Mouse (Mus musculus) intestine, embryonic 15.5 days (tissue): ENCODE results near the gene Pip4k2c. TPM values are rescaled to one million over a fixed set of nuclear protein-coding genes. Genes with fewer than 3 reads are reported as not detected.
A peak's percentile ranks its signal among the peaks of the same experiment; 100 is the strongest.
"Not testable (repeated sequence)": the region's sequence is repeated elsewhere in the genome, so short reads cannot be mapped to it uniquely, and the experiment has no call there.

ENCODE experiments used
- ATAC-seq: fragments of 200-750 bp; cut with Nextera tagmentation; 2 replicates; pipeline ENCODE4 v1.8.0; 2017; ENCODE audit warnings: moderate TSS enrichment, moderate library complexity
- H3K27ac ChIP-seq: fragments of 300-500 bp; sonication (generic); 2 replicates; pipeline ENCODE4 v1.5.1; 2015; ENCODE audit warnings: mild to moderate bottlenecking, inconsistent platforms
- H3K27me3 ChIP-seq: fragments of 300-500 bp; sonication (generic); replicated peaks from 2 replicates; pipeline ENCODE4 v1.6.1; 2015; ENCODE audit warnings: inconsistent platforms
- H3K36me3 ChIP-seq: fragments of 300-500 bp; sonication (generic); 2 replicates; pipeline ENCODE4 v1.6.1; 2015; ENCODE audit warnings: inconsistent platforms
- H3K4me1 ChIP-seq: fragments of 300-500 bp; sonication (generic); replicated peaks from 2 replicates; pipeline ENCODE4 v1.6.1; 2015; ENCODE audit warnings: inconsistent platforms
- H3K4me2 ChIP-seq: fragments of 300-500 bp; sonication (generic); replicated peaks from 2 replicates; pipeline ENCODE4 v1.6.1; 2015; ENCODE audit warnings: mild to moderate bottlenecking, inconsistent platforms
- H3K4me3 ChIP-seq: fragments of 300-500 bp; sonication (generic); replicated peaks from 2 replicates; pipeline ENCODE4 v1.5.1; 2015; ENCODE audit warnings: inconsistent platforms
- H3K9ac ChIP-seq: fragments of 300-500 bp; sonication (generic); 2 replicates; pipeline ENCODE4 v1.6.1; 2015; ENCODE audit warnings: inconsistent platforms
- H3K9me3 ChIP-seq: fragments of 300-500 bp; sonication (generic); 2 replicates; pipeline ENCODE4 v1.6.1; 2016; ENCODE audit warnings: inconsistent platforms
- WGBS: fragments of 180-500 bp; shearing (Covaris S2); methylation state at CpG from one replicate; pipeline ENCODE4 v1.1.7; 2015; 5-methylcytosine and 5-hydroxymethylcytosine counted together
- polyA plus RNA-seq: library from polyadenylated mRNA; unstranded; fragments of >200 nt; fragmentation: Nextera tagmentation; extraction: Ambion mirVana; gene quantifications from 2 replicates; pipeline ENCODE4 v1.2.1, GENCODE M21; 2015

The Pip4k2c gene
- polyA plus RNA-seq, 1 experiment from 2014 or later = 35.0 TPM

DNA sequence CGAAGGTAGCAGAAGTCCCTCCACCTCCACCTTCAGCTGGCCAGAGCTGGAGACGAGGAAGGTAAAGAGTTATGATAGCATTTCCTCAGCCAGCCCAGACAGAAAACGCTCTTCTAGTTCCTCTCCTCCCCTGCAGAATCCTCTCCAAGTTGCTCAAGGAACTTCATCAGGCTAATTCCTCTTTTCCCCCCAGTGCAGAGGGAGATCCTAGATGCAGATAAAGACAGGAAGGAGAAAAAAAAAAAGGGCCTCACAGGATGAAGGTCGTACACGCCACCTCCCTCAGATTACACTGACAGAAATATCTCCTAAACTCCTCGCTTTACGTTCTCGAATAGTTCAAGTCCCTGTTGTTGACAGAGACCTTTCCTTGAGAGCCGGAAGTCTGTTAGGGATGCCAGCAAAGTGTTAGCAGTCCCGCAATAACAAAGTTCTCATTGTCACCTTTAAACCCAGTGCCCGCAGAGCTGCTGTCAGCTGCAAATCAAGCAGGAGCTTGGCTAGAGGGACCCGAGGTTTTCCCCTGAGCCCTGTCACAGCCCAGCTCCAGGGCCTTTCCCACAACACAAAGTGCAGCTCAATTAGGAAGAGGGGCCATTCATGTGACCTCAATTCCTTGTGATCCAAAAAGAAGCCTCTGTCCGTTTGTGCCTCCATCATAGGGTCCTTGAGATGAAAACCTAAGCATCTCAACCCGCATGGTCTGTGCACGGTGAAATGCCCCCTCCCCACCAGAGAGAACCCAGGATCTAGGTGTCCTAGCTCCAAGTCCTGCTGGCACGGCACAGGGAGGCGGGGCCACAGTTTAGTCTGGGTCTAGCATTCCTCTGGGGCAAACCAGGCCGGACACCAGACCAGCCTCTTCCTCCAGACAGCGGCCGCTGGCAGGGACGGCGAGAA, 16.7 kb downstream of the Pip4k2c start:
- peak; percentile 42 for ATAC-seq
- H3K36me3 ChIP-seq = peaks cover 9% of the 10 kb centered on the region; the same call in 1 of the 2 replicates
- peak overlapping the region; percentile 92 for H3K27ac ChIP-seq
- H3K4me1 ChIP-seq = peaks cover 23% of the 10 kb centered on the region; the same call in 1 of the 2 replicates
- H3K27me3 ChIP-seq = no peaks in the 10 kb centered on the region
- peak overlapping the region; percentile 92 for H3K4me3 ChIP-seq
- 9% methylated on average over 22 of the region's 22 CpGs for WGBS
- H3K4me2 ChIP-seq = peak overlapping the region; percentile 93
- no peaks in the 10 kb centered on the region for H3K9me3 ChIP-seq
- H3K9ac ChIP-seq = peak overlapping the region; percentile 84

GRCm38 (mm10) chr10:127193011-127193410, 18.4 kb downstream of the Pip4k2c start:
- WGBS = 84% methylated on average over 9 of the region's 9 CpGs
- no peak overlapping the region for H3K27ac ChIP-seq
- H3K4me3 ChIP-seq = no peak overlapping the region
- no peak overlapping the region for H3K9ac ChIP-seq
- H3K36me3 ChIP-seq = peaks cover 4% of the 10 kb centered on the region; the same call in 1 of the 2 replicates
- no peak overlapping the region for H3K4me2 ChIP-seq
- peaks cover 36% of the 10 kb centered on the region for H3K4me1 ChIP-seq
- H3K9me3 ChIP-seq = no peaks in the 10 kb centered on the region
- H3K27me3 ChIP-seq = no peaks in the 10 kb centered on the region
- no peak for ATAC-seq

DNA sequence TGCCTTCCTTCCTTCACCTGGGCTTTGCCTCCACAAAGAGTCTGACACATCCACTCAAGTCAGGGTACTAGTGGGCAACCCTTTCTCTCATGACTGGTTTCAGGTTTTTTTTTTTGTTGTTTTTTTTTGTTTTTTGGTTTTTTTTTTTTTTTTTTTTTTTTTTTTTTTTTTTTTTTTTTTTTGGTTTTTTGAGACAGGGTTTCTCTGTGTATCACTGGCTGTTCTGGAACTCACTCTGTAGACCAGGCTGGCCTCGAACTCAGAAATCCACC, 19.4 kb downstream of the Pip4k2c start:
- WGBS = 71% methylated on average over 1 of the region's 1 CpGs
- not testable (repeated sequence) for H3K4me2 ChIP-seq, H3K27me3 ChIP-seq, H3K27ac ChIP-seq, H3K4me3 ChIP-seq, ATAC-seq, H3K9ac ChIP-seq, H3K9me3 ChIP-seq, H3K36me3 ChIP-seq
- H3K4me1 ChIP-seq = peaks cover 41% of the 10 kb centered on the region

DNA sequence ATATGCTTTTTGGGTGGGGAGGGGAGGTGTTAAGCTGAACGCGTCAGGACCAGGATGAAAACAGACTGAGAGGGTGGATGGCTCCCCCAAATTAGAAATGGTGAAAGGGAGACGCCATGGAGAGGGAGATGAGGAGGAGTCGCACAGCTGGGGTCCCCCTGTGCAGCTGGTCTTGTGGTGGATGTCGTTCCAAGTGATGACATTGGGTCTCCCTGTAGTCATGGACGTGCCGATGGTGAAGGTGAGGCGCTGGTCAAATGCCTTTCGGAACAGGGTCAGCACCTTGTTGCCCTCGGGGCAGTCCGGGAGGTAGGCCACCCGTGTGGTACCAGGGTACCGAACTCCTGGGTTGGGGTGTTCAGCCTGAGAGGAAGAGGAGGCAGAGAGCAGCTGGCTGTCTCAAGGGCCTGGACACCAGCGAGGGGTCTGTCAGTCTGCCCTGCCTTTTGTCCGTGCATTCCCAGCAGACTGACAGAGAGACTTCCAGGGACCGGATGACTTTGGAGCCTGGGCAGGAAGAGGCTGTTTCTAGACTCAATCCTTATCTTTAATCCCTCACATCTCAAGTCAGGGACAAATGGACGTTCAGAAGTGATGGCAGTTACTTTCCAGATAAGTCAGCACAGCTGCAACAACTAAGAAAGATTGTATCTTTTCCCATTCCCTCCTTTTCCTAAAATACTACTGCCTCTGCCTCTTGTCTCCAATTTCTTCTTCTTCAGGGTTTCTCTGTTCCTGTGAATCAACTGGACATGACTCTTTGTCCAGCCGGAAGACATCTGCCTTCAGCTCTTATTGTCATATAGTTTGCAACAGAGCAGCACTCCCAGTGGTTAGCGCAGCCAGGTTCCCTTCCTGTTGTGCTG, 20.0 kb downstream of the Pip4k2c start:
- Histone ChIP-seq H3K4me3 (no peak overlapping the region), H3K27me3 (no peaks in the 10 kb centered on the region; the same call in 1 of the 2 replicates), H3K4me1 (peaks cover 40% of the 10 kb centered on the region), H3K36me3 (peaks cover 4% of the 10 kb centered on the region), H3K9ac (no peak overlapping the region), H3K27ac (no peak overlapping the region), H3K4me2 (no peak overlapping the region), H3K9me3 (no peaks in the 10 kb centered on the region)
- WGBS = 79% methylated on average over 19 of the region's 19 CpGs
- no peak for ATAC-seq

DNA sequence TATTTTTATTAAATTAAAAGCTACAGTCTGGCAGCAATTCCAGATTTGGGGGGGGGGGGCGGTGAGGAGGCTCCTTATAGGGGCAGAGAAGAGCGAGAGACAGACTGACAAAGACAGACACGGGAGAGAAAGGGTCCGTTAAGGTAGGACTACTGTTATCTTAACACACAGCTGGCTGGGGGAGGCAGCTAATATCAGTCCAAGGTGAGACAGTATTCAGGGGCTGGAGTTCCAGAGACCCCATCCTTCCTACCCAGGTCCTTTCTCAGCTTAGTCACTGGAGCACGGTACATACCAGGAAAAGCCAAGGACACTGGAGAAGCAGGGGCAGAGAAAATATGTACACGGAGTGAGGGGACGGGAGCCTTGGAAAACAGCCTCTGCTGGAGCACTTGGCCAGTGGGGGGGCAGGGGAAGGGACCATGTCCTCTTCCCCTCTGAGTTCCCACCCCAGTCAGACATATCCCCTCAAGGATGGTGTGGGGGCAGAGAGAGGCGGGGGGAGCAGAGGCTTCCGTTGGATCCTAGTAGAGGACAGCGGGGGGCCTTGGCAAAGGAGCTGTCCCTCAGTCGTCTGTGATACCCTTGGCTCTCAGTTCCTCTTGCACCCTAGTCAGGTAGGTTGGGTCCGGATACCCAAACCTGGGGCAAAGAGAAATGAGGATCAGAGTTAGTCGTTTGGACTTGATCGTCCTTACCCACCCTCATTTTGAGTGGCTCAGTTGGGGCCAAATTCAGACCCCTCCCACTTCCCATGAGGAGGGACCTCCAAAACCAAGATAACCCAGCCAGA, 20.8 kb downstream of the Pip4k2c start:
- ATAC-seq = no peak
- 50% methylated on average over 14 of the region's 14 CpGs for WGBS
- no peak overlapping the region for H3K9ac ChIP-seq
- H3K4me1 ChIP-seq = peaks cover 38% of the 10 kb centered on the region
- H3K27ac ChIP-seq = peak overlapping the region; percentile 84
- peak overlapping the region; percentile 69 for H3K4me3 ChIP-seq
- no peaks in the 10 kb centered on the region; the same call in 1 of the 2 replicates for H3K27me3 ChIP-seq
- no peaks in the 10 kb centered on the region for H3K9me3 ChIP-seq
- peak overlapping the region; percentile 91 for H3K4me2 ChIP-seq
- H3K36me3 ChIP-seq = peaks cover 4% of the 10 kb centered on the region

GRCm38 (mm10) chr10:127189651-127190381, 21.6 kb downstream of the Pip4k2c start, which contains the start of gene Arhgef25:
Arhgef25 (minus strand) TSS chr10:127190083.
- peak within 1 kb of the TSS; percentile 91 for H3K4me2 ChIP-seq
- peak within 1 kb of the TSS; percentile 69 for H3K4me3 ChIP-seq
- 2% methylated on average over 35 of the region's 35 CpGs for WGBS
- H3K9me3 ChIP-seq = no peaks in the 10 kb centered on the region
- peaks cover 4% of the 10 kb centered on the region for H3K36me3 ChIP-seq
- H3K27me3 ChIP-seq = no peaks in the 10 kb centered on the region; the same call in 1 of the 2 replicates
- peak within 1 kb of the TSS; percentile 78 for H3K9ac ChIP-seq
- peak; percentile 39 for ATAC-seq
- H3K27ac ChIP-seq = peak within 1 kb of the TSS; percentile 84
- H3K4me1 ChIP-seq = peaks cover 33% of the 10 kb centered on the region

GRCm38 (mm10) chr10:127189116-127189650, 22.2 kb downstream of the Pip4k2c start:
- WGBS = under 1% methylated on average over 26 of the region's 26 CpGs
- peaks cover 27% of the 10 kb centered on the region for H3K4me1 ChIP-seq
- H3K27ac ChIP-seq = peak overlapping the region; percentile 84
- peaks cover 4% of the 10 kb centered on the region for H3K36me3 ChIP-seq
- no peaks in the 10 kb centered on the region for H3K9me3 ChIP-seq
- H3K27me3 ChIP-seq = no peaks in the 10 kb centered on the region; the same call in 1 of the 2 replicates
- peak; percentile 45 for ATAC-seq
- H3K9ac ChIP-seq = peak overlapping the region; percentile 78
- peak overlapping the region; percentile 91 for H3K4me2 ChIP-seq
- peak overlapping the region; percentile 69 for H3K4me3 ChIP-seq

DNA sequence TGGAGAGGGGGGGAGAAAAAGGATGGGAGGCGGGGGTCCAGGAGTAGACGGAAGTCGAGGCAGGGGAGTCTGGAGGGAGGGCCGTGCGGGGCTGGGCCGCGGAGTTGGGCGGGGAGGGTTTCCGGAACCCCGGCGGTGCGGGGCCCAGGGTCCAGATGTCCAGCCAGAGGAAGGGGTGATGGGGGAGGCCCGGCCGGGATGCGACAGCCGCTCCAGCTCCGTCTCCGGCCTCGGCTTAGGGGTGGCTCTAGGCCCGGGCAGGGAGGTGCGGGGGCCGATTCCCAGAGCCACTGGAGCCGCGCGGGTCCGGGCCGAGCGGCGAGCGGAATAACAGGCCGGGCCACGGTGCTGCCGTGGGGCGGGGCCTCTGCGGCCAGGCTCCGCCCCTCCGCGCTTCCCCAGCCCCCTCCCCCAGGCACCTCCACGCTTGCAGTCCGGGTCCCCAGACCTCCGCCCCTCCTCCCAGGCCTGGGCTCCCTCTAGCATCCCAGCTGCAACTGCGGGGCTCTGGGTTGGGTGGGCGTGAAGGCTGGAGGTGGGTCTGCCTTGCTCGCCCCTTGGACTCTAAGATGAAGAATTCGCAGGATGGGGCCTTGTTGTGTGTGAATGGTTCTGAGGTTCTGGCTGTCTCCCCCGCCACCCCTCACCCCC, 22.8 kb downstream of the Pip4k2c start:
- H3K27me3 ChIP-seq = no peaks in the 10 kb centered on the region; the same call in 1 of the 2 replicates
- H3K9ac ChIP-seq = peak overlapping the region; percentile 78
- peak; percentile 81 for ATAC-seq
- peak overlapping the region; percentile 69 for H3K4me3 ChIP-seq
- peak overlapping the region; percentile 91 for H3K4me2 ChIP-seq
- WGBS = under 1% methylated on average over 45 of the region's 46 CpGs
- peaks cover 4% of the 10 kb centered on the region for H3K36me3 ChIP-seq
- peak overlapping the region; percentile 84 for H3K27ac ChIP-seq
- H3K4me1 ChIP-seq = peaks cover 33% of the 10 kb centered on the region
- no peaks in the 10 kb centered on the region for H3K9me3 ChIP-seq

DNA sequence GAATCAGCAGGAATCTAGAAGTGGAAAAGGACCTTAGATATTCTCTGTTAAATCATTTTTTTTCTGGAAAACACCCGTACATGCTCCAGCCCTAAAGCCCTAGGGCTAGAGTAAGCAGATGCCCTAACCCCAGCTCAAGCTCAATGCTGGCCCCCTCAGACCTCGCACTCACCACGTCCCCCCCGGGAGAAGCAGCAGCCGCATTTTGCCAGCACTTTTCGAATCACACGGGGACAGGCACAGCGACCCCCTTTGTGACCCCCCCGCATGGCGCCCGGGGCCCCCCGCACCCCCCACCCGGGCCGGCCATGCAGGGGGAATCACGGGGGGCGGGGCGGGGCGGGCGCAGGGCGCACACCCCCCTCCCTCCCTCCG, 23.3 kb downstream of the Pip4k2c start:
- Histone ChIP-seq H3K27ac (peak overlapping the region; percentile 84), H3K9ac (peak overlapping the region; percentile 78), H3K36me3 (peaks cover 4% of the 10 kb centered on the region), H3K4me2 (peak overlapping the region; percentile 91), H3K9me3 (no peaks in the 10 kb centered on the region), H3K4me3 (peak overlapping the region; percentile 69), H3K4me1 (peaks cover 38% of the 10 kb centered on the region), H3K27me3 (no peaks in the 10 kb centered on the region; the same call in 1 of the 2 replicates)
- 2% methylated on average over 18 of the region's 21 CpGs for WGBS
- no peak for ATAC-seq

- WGBS = 52% methylated on average over 10 of the region's 10 CpGs
- Histone ChIP-seq H3K4me1 (peaks cover 38% of the 10 kb centered on the region), H3K27ac (0 out of 2 replicates have a peak overlapping the region, but pooled peaks have one; percentile 84), H3K36me3 (peaks cover 2% of the 10 kb centered on the region), H3K9ac (peak overlapping the region; percentile 78; the same call in 1 of the 2 replicates), H3K9me3 (no peaks in the 10 kb centered on the region), H3K27me3 (no peaks in the 10 kb centered on the region; the same call in 1 of the 2 replicates), H3K4me2 (peak overlapping the region; percentile 91), H3K4me3 (peak overlapping the region; percentile 69)
- no peak for ATAC-seq
Observed at GRCm38 (mm10) chr10:127187371-127188078, 23.9 kb downstream of the Pip4k2c start.
